Mouse (Mus musculus) intestine, embryonic 15.5 days (tissue): ENCODE data around the gene Slc25a17. TPM values are rescaled to one million over a fixed set of nuclear protein-coding genes. Genes with fewer than 3 reads are reported as not detected.

Source experiments
- ATAC-seq: fragments of 200-750 bp; cut with Nextera tagmentation; 2 replicates; pipeline ENCODE4 v1.8.0; 2017; ENCODE audit warnings: moderate TSS enrichment, moderate library complexity
- H3K27ac ChIP-seq: fragments of 300-500 bp; sonication (generic); 2 replicates; pipeline ENCODE4 v1.5.1; 2015; ENCODE audit warnings: mild to moderate bottlenecking, inconsistent platforms
- H3K27me3 ChIP-seq: fragments of 300-500 bp; sonication (generic); replicated peaks from 2 replicates; pipeline ENCODE4 v1.6.1; 2015; ENCODE audit warnings: inconsistent platforms
- H3K36me3 ChIP-seq: fragments of 300-500 bp; sonication (generic); 2 replicates; pipeline ENCODE4 v1.6.1; 2015; ENCODE audit warnings: inconsistent platforms
- H3K4me1 ChIP-seq: fragments of 300-500 bp; sonication (generic); replicated peaks from 2 replicates; pipeline ENCODE4 v1.6.1; 2015; ENCODE audit warnings: inconsistent platforms
- H3K4me2 ChIP-seq: fragments of 300-500 bp; sonication (generic); replicated peaks from 2 replicates; pipeline ENCODE4 v1.6.1; 2015; ENCODE audit warnings: mild to moderate bottlenecking, inconsistent platforms
- H3K4me3 ChIP-seq: fragments of 300-500 bp; sonication (generic); replicated peaks from 2 replicates; pipeline ENCODE4 v1.5.1; 2015; ENCODE audit warnings: inconsistent platforms
- H3K9ac ChIP-seq: fragments of 300-500 bp; sonication (generic); 2 replicates; pipeline ENCODE4 v1.6.1; 2015; ENCODE audit warnings: inconsistent platforms
- H3K9me3 ChIP-seq: fragments of 300-500 bp; sonication (generic); 2 replicates; pipeline ENCODE4 v1.6.1; 2016; ENCODE audit warnings: inconsistent platforms
- WGBS: fragments of 180-500 bp; shearing (Covaris S2); methylation state at CpG from one replicate; pipeline ENCODE4 v1.1.7; 2015; 5-methylcytosine and 5-hydroxymethylcytosine counted together
- polyA plus RNA-seq: library from polyadenylated mRNA; unstranded; fragments of >200 nt; fragmentation: Nextera tagmentation; extraction: Ambion mirVana; gene quantifications from 2 replicates; pipeline ENCODE4 v1.2.1, GENCODE M21; 2015

Gene Slc25a17
- polyA plus RNA-seq, 1 experiment from 2014 or later = 71.8 TPM

DNA sequence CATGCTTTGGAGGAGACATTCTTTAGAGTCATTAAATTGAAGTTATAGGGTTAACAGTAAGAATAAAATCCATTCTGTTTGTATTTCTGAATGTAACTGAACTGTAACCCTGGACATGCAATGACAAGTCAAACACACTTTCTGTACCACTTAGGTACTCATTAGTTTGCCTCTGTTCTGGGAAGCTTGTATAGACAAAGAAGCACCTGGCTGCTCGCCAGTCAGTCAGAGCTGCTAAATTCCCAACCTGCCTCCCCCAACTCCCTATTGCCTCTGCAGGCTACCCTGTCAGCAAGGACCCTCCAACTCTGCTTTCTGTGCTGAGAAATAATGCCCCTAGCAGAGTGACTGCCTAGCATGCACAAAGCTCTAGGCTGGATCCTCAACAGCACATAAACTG lies 10.2 kb downstream of the Slc25a17 start:
- Histone ChIP-seq H3K9ac (no peak overlapping the region), H3K4me1 (peaks cover 3% of the 10 kb centered on the region; the same call in 1 of the 2 replicates), H3K36me3 (no peaks in the 10 kb centered on the region), H3K4me3 (no peak overlapping the region), H3K27ac (no peak overlapping the region), H3K4me2 (no peak overlapping the region), H3K9me3 (no peaks in the 10 kb centered on the region), H3K27me3 (no peaks in the 10 kb centered on the region)
- WGBS = 51% methylated on average over 1 of the region's 1 CpGs
- no peak for ATAC-seq

DNA sequence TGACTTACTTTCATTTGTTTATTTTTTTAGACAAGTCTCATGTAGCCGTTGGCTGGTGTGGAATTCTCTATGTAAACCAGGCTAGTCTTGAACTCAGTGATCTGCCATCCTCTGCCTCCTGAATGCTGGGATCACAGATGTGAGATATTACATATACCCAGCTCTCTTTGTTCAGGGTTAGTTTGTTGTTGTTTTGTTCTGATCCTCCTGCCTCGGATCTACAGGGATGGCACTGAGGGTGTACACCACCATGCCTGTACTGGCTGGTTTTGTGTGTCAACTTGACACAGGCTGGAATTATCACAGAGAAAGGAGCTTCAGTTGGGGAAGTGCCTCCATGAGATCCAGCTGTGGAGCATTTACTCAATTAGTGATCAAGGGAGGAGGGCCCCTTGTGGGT lies 12.2 kb downstream of the Slc25a17 start:
- ATAC-seq = no peak
- H3K27ac ChIP-seq = no peak overlapping the region
- no peaks in the 10 kb centered on the region for H3K27me3 ChIP-seq
- no peak overlapping the region for H3K9ac ChIP-seq
- H3K4me1 ChIP-seq = peaks cover 3% of the 10 kb centered on the region; the same call in 1 of the 2 replicates
- 37% methylated on average over 2 of the region's 2 CpGs for WGBS
- no peaks in the 10 kb centered on the region for H3K9me3 ChIP-seq
- no peak overlapping the region for H3K4me3 ChIP-seq
- H3K4me2 ChIP-seq = no peak overlapping the region
- no peaks in the 10 kb centered on the region for H3K36me3 ChIP-seq

DNA sequence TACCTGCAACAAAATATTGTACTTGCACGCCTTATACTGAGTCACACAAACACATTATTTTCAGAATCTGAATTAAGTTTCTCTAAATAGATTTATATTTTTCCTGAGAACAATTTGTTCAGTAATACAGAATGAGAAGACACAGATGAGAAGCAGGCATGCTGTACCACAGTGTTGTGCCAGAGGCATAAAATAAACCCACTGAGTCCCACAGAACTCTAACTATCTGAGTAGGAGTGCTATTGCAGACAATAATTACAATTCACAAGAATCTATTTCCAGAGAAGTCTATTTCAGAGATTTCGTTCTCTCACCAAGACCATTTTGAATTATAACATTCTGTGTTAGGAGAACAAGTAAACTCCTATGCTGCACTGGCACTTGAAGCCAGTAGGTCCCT lies 13.1 kb downstream of the Slc25a17 start:
- WGBS = 84% methylated on average over 2 of the region's 2 CpGs
- no peak overlapping the region for H3K9ac ChIP-seq
- H3K4me1 ChIP-seq = peaks cover 3% of the 10 kb centered on the region; the same call in 1 of the 2 replicates
- H3K4me3 ChIP-seq = no peak overlapping the region
- H3K36me3 ChIP-seq = no peaks in the 10 kb centered on the region
- no peak for ATAC-seq
- H3K27me3 ChIP-seq = no peaks in the 10 kb centered on the region
- no peak overlapping the region for H3K27ac ChIP-seq
- H3K4me2 ChIP-seq = no peak overlapping the region
- H3K9me3 ChIP-seq = no peaks in the 10 kb centered on the region

DNA sequence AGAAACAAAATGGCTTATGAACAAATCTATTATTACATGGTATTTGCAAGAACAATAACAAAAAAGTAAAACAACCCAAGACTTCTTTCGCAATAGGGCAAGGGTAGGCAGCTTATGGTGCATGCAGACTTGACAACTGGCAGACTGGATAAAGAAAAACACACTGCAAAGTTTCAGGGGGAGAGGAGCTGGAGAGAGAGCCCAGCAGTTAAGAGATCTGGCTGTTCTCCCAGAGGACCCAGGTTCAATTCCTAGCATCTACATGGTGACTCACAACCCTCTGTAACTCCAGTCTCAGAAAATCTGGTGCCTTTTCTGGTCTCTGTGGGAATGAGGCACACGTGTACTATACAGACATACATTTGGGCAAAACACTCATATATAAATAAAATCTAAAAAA lies 19.2 kb downstream of the Slc25a17 start:
- no peaks in the 10 kb centered on the region for H3K27me3 ChIP-seq
- H3K36me3 ChIP-seq = peaks cover 5% of the 10 kb centered on the region
- H3K4me2 ChIP-seq = no peak overlapping the region
- no peak overlapping the region for H3K27ac ChIP-seq
- H3K4me1 ChIP-seq = no peaks in the 10 kb centered on the region
- no peaks in the 10 kb centered on the region for H3K9me3 ChIP-seq
- H3K9ac ChIP-seq = no peak overlapping the region
- H3K4me3 ChIP-seq = no peak overlapping the region
- WGBS = 95% methylated on average over 2 of the region's 2 CpGs
- ATAC-seq = no peak

DNA sequence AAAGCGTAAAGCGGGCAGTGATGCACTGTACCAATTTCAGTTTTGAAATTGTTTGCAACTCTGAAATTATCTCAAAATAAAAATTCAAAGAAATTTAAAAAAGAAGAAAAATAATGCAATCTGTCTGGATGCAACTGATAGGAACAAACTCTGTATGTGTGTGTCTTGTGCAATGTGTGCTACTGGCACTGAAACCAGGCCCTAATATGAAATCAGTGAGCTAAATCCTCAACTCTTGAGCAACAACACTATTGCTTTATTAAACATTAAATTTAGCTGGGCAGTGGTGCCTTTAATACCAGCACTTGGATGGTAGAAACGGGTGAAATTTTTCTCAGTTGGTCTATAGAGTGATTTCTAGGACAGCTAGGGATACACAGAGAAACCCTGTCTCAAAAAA lies 21.5 kb downstream of the Slc25a17 start:
- no peak overlapping the region for H3K4me3 ChIP-seq
- no peaks in the 10 kb centered on the region for H3K27me3 ChIP-seq
- no peak for ATAC-seq
- H3K9me3 ChIP-seq = no peaks in the 10 kb centered on the region
- H3K9ac ChIP-seq = no peak overlapping the region
- no peak overlapping the region for H3K4me2 ChIP-seq
- no peak overlapping the region for H3K27ac ChIP-seq
- WGBS = 97% methylated on average over 3 of the region's 3 CpGs
- H3K36me3 ChIP-seq = peaks cover 17% of the 10 kb centered on the region
- H3K4me1 ChIP-seq = no peaks in the 10 kb centered on the region

DNA sequence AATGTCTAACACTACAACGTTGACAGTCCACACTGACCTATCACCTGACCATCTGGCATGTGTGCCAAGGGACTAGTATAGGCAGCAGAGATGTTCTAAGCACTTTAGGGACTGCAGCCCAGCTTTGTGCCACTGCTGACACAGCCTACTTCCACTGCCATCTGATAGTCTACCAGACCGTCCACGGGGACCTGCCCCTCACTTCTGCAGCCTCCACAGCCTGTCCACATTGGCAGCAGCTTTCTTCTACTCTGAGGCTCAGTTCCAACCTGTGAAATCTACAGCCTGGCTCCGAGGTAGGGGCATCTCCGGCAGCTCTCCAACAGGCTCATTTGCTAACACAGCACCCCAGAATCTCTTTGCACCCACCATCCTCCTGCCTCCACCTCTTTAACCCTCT lies 24.1 kb downstream of the Slc25a17 start:
- 88% methylated on average over 5 of the region's 5 CpGs for WGBS
- Histone ChIP-seq H3K4me3 (no peak overlapping the region), H3K4me2 (no peak overlapping the region), H3K36me3 (peaks cover 25% of the 10 kb centered on the region), H3K27ac (no peak overlapping the region), H3K9me3 (no peaks in the 10 kb centered on the region), H3K27me3 (no peaks in the 10 kb centered on the region), H3K9ac (no peak overlapping the region), H3K4me1 (no peaks in the 10 kb centered on the region)
- ATAC-seq = no peak

DNA sequence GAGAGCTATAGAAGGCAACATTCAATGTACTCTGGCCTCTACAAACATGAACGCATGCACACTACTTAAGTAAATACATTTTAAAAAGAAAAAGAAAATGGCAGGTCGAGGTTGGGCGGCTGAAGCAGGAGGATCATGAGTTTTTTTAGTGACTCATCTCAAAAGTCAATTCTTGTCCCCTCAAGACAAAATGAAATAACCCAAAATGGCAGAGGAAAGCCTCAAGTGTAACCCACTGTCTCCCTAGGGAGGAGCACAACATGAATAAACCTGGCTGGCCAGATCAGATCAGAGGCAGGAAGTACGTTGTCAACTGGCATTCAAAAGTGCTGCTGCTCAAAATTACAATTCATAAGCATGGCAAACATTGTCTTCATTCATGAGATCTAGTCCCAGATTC lies 28.1 kb downstream of the Slc25a17 start:
- H3K27me3 ChIP-seq = no peaks in the 10 kb centered on the region
- no peaks in the 10 kb centered on the region for H3K4me1 ChIP-seq
- no peak for ATAC-seq
- H3K9me3 ChIP-seq = no peaks in the 10 kb centered on the region
- H3K27ac ChIP-seq = no peak overlapping the region
- peaks cover 24% of the 10 kb centered on the region for H3K36me3 ChIP-seq
- H3K4me2 ChIP-seq = no peak overlapping the region
- WGBS = 88% methylated on average over 4 of the region's 4 CpGs
- H3K4me3 ChIP-seq = no peak overlapping the region
- H3K9ac ChIP-seq = no peak overlapping the region

DNA sequence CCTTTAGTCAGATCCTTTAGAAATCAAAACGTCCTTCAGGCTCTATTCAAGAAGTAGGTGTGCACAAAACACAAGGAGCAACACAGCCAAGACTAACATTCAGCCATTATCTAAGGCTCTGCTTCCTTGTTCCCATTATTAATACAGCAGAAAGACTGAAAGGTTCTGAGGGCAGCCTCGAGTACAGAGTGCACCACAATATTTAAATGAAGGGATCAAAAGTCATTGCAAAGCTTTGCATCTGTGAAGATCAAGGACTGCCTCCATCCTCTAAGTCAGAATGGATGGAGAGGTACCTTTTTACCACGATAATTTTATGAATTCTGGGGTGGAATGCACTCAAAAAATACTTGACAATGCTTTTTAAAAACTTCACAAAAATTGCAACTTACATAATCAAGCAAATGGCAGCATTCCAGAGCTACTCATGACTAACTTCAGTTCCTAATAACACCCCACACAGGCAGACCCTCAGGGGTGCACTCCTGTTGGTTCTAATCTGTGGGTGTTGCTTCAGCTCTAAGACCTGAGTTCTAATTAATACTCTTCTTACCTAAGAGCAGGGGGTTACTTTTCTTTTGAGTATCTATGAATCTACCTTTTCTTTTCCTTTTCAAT lies 29.7 kb downstream of the Slc25a17 start:
- H3K4me2 ChIP-seq = no peak overlapping the region
- H3K9ac ChIP-seq = no peak overlapping the region
- no peaks in the 10 kb centered on the region for H3K4me1 ChIP-seq
- H3K4me3 ChIP-seq = no peak overlapping the region
- ATAC-seq = no peak
- 61% methylated on average over 3 of the region's 3 CpGs for whole genome bisulfite sequencing
- H3K27ac ChIP-seq = no peak overlapping the region
- no peaks in the 10 kb centered on the region for H3K27me3 ChIP-seq
- H3K36me3 ChIP-seq = peaks cover 23% of the 10 kb centered on the region
- no peaks in the 10 kb centered on the region for H3K9me3 ChIP-seq

DNA sequence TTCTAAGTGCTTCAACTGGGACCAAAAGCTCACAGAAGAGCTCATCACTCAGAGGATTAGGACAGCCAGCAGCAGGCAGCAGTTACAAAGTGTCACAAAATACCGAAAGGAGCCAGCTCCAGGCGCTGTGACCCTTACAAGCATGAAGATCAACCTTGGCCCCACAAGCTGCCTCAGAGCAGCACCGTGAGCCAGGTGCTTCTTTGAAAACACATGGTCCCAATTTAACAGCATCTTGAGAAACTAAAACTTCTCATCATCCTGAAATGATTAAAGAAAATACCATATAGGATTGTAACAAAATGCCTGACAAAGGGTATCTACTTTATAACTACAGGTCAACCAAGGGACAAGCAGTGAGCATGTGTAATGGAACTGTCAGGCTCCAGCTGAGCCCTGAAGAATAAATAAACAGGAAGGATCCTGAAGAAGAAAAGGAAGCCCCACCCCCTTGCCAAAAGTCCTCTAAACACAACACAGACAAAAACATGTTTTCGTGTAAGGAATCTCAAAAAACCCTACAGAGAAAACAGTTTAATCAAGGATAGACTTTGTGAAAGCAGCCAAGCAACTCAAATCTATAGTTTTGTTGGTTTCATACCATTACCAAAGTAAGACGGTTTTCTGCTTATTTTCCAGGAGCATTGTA lies 30.8 kb downstream of the Slc25a17 start:
- Histone ChIP-seq H3K36me3 (peaks cover 18% of the 10 kb centered on the region), H3K27ac (no peak overlapping the region), H3K9ac (no peak overlapping the region), H3K4me3 (no peak overlapping the region), H3K4me1 (no peaks in the 10 kb centered on the region), H3K4me2 (no peak overlapping the region), H3K27me3 (no peaks in the 10 kb centered on the region), H3K9me3 (no peaks in the 10 kb centered on the region)
- 53% methylated on average over 5 of the region's 5 CpGs for WGBS
- ATAC-seq = no peak

DNA sequence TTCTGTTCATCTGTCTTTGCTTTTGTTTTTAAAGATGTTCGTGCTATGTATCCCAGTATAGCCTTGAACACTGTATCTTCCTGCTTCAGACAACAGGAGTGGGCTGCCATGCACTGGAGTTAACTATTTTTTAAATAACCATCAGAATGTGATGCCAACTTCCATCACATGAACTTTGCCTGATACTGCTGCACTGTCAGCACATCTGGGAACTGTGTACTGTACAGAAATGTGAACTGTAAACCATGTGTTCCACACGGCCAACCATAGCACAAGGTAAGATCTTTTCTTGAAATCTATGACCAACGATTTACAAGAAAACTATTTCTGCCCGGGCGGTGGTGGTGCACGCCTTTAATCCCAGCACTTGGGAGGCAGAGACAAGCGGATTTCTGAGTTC lies 33.1 kb downstream of the Slc25a17 start:
- ATAC-seq = no peak

DNA sequence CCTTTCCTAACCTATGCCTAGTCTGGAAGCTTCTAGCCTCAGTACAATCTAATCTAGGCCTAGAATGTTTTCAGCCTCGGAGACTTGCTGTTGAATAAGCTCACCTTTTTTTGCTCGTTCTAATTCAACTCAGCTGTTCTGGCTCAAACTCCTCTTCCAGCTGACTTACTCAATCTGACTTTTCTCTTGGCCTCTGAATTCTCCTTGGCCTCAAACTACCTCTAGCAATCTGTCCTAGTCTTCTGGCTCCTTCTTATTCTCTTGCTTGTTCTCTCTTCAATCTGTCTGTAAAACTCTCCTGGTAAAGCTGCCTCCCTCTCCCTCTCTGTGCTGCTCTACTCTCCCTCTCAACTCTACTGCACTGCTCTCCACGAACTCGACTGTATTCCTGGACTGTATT lies 35.6 kb downstream of the Slc25a17 start:
- H3K27ac ChIP-seq = no peak overlapping the region
- no peaks in the 10 kb centered on the region for H3K9me3 ChIP-seq
- no peak overlapping the region for H3K4me3 ChIP-seq
- H3K27me3 ChIP-seq = no peaks in the 10 kb centered on the region
- H3K4me2 ChIP-seq = no peak overlapping the region
- no peak overlapping the region for H3K9ac ChIP-seq
- no peak for ATAC-seq
- peaks cover 21% of the 10 kb centered on the region for H3K36me3 ChIP-seq
- no peaks in the 10 kb centered on the region for H3K4me1 ChIP-seq
- WGBS = 77% methylated on average over 4 of the region's 4 CpGs

More for the DNA sequence above, 33.1 kb downstream of the Slc25a17 start:
- Histone ChIP-seq H3K36me3 (peaks cover 11% of the 10 kb centered on the region), H3K4me2 (no peak overlapping the region), H3K27me3 (no peaks in the 10 kb centered on the region), H3K27ac (no peak overlapping the region), H3K9me3 (no peaks in the 10 kb centered on the region), H3K4me1 (no peaks in the 10 kb centered on the region), H3K4me3 (no peak overlapping the region), H3K9ac (no peak overlapping the region)
- 92% methylated on average over 7 of the region's 7 CpGs for WGBS

DNA sequence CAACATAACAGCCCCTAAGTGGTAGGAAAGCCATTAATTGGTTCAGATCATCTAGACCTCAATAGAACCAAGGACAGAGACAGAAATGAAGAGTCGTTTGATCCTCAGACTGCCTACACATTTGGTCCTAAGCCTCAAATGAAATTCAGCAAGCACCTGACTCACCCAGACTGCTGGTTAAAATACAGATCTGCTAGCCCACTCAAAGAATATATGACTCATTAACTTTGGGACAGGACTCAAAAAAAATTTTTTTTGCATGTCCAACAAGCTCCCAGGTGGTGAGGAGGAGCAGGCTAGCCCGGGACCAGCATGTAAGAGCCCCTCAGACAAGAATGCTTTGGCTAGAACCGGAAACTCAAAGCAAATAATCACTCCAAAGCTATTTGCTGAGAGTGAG lies 40.5 kb downstream of the Slc25a17 start:
- WGBS = 93% methylated on average over 3 of the region's 3 CpGs
- ATAC-seq = no peak

DNA sequence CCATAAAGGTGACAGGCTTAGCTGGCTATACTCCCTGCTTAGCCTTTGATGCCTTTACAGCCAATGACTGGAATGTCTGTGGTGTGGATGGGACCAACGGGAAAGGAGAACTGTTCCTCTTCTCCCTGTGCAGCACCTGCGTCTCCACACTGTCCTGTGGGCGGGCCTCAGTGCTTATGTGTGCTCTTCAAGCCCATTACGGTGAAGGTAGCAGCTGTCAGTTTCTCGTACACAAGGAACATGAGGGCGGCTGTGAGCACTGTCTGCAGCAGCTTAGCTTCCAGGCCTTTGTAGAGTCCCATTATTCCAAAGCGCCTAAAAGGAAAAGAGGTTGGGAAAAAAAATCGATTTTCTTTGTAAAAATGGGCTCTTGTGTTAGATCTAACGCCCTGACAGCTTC lies 41.1 kb downstream of the Slc25a17 start:
- Histone ChIP-seq H3K4me3 (no peak overlapping the region), H3K9ac (no peak overlapping the region), H3K27ac (no peak overlapping the region), H3K9me3 (no peaks in the 10 kb centered on the region), H3K36me3 (peaks cover 18% of the 10 kb centered on the region), H3K4me2 (no peak overlapping the region), H3K27me3 (no peaks in the 10 kb centered on the region), H3K4me1 (no peaks in the 10 kb centered on the region)
- ATAC-seq = no peak
- 95% methylated on average over 9 of the region's 9 CpGs for WGBS

More for the DNA sequence above, 40.5 kb downstream of the Slc25a17 start:
- no peak overlapping the region for H3K4me3 ChIP-seq
- peaks cover 21% of the 10 kb centered on the region for H3K36me3 ChIP-seq
- H3K4me2 ChIP-seq = no peak overlapping the region
- H3K27ac ChIP-seq = no peak overlapping the region
- no peak overlapping the region for H3K9ac ChIP-seq
- no peaks in the 10 kb centered on the region for H3K4me1 ChIP-seq
- no peaks in the 10 kb centered on the region for H3K9me3 ChIP-seq
- H3K27me3 ChIP-seq = no peaks in the 10 kb centered on the region
